Mouse (Mus musculus): Measurements from ENCODE around the gene Rnaseh2c.

DNA sequence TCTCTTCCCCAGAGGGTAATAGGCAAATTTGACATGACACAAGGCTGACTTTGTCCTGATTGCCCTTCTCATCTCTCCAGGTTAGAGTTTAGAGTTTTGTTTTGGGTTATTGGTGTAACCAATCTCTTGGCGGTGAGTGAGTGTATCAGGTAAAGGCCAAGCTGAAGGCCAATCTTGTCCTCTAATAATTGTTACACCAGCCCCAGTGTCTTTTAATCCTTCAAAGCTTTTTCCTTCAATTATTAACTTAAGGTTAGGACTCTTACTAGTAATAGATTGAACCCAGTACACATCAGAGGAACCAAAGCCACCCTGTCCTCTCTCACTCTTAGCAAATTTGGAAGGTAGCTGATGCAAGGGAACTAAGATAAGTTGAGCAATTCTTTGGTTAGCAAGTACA, 26.3 kb upstream of the Rnaseh2c start:
- TF ChIP-seq CTCF (IDR thresholded peaks at IDR 0.05; ENCODE audit: low read depth) (no peak), EP300 (IDR thresholded peaks at IDR 0.05; ENCODE audit: low read depth) (no peak; the same call in 1 of the 2 replicates)
